Mouse (Mus musculus): ENCODE measurements around the gene Lefty2.

Lefty2 gene

GRCm38 (mm10) chr1:180901107-180901506 is 8.2 kb downstream of the Lefty2 start:
- DNase-seq: peak in 1 of 2 experiments; percentile 45

GRCm38 (mm10) chr1:180902915-180903314 is 10.0 kb downstream of the Lefty2 start:
- no peak for DNase-seq

- peak in 1 of 2 experiments; percentile 48 for DNase-seq
Measured at GRCm38 (mm10) chr1:180903666-180904038, 10.7 kb downstream of the Lefty2 start.

GRCm38 (mm10) chr1:180904039-180904814 is 11.3 kb downstream of the Lefty2 start, which contains the start of gene Pycr2:
Gene Pycr2, plus strand, starts transcription at chr1:180904293.
- peak; percentile 96 to 98 for DNase-seq

- DNase-seq: no peak
Measured at GRCm38 (mm10) chr1:180904815-180905080, 11.8 kb downstream of the Lefty2 start.

GRCm38 (mm10) chr1:180905307-180905706 is 12.4 kb downstream of the Lefty2 start:
- no peak for DNase-seq

GRCm38 (mm10) chr1:180905876-180906275 is 13.0 kb downstream of the Lefty2 start:
- no peak for DNase-seq

- no peak for DNase-seq
Measured at GRCm38 (mm10) chr1:180906461-180907147, 13.7 kb downstream of the Lefty2 start.

- DNase-seq: no peak
Measured at GRCm38 (mm10) chr1:180911138-180911537, 18.2 kb downstream of the Lefty2 start.

GRCm38 (mm10) chr1:180911653-180912287 is 18.9 kb downstream of the Lefty2 start:
- DNase-seq: no peak

- no peak for DNase-seq
Measured at GRCm38 (mm10) chr1:180912792-180913191, 19.9 kb downstream of the Lefty2 start.

GRCm38 (mm10) chr1:180913797-180914196 is 20.9 kb downstream of the Lefty2 start:
- DNase-seq: no peak

GRCm38 (mm10) chr1:180916425-180916824 is 23.5 kb downstream of the Lefty2 start:
- no peak for DNase-seq

GRCm38 (mm10) chr1:180917053-180917452 is 24.1 kb downstream of the Lefty2 start:
- no peak for DNase-seq

GRCm38 (mm10) chr1:180919686-180920085 is 26.8 kb downstream of the Lefty2 start:
- DNase-seq: no peak

GRCm38 (mm10) chr1:180922273-180923048 is 29.6 kb downstream of the Lefty2 start:
- no peak for DNase-seq

- DNase-seq: no peak
Measured at GRCm38 (mm10) chr1:180924737-180925136, 31.8 kb downstream of the Lefty2 start.

- DNase-seq: no peak
Measured at GRCm38 (mm10) chr1:180926286-180926685, 33.4 kb downstream of the Lefty2 start.

GRCm38 (mm10) chr1:180929599-180929998 is 36.7 kb downstream of the Lefty2 start:
- no peak for DNase-seq

GRCm38 (mm10) chr1:180931106-180931505 is 38.2 kb downstream of the Lefty2 start:
- no peak for DNase-seq

GRCm38 (mm10) chr1:180933659-180934058 is 40.8 kb downstream of the Lefty2 start:
- DNase-seq: no peak

- DNase-seq: no peak
Measured at GRCm38 (mm10) chr1:180934467-180935419, 41.8 kb downstream of the Lefty2 start, which contains the start of gene Lefty1. Gene Lefty1, plus strand, starts transcription at chr1:180935022.

Measured in kidney, postnatal 25 days (tissue).